Mouse (Mus musculus) adrenal gland, adult 8-10 months (tissue): Measurements from ENCODE around the gene Gstcd. TPM values are rescaled to one million over a fixed set of nuclear protein-coding genes. Genes with fewer than 3 reads are reported as not detected.

ENCODE experiments used
- DNase-seq: peaks from one replicate; pipeline ENCODE4 v3.0.0; 2022
- total RNA-seq, 4 experiments: library from RNA; stranded (reverse); gene quantifications; 2 replicates each; pipeline ENCODE4 v1.2.4; 2022

The Gstcd gene
- total RNA-seq, 4 experiments from 2014 or later, result 12.6 to 14.0 (median 13.4) TPM

DNA sequence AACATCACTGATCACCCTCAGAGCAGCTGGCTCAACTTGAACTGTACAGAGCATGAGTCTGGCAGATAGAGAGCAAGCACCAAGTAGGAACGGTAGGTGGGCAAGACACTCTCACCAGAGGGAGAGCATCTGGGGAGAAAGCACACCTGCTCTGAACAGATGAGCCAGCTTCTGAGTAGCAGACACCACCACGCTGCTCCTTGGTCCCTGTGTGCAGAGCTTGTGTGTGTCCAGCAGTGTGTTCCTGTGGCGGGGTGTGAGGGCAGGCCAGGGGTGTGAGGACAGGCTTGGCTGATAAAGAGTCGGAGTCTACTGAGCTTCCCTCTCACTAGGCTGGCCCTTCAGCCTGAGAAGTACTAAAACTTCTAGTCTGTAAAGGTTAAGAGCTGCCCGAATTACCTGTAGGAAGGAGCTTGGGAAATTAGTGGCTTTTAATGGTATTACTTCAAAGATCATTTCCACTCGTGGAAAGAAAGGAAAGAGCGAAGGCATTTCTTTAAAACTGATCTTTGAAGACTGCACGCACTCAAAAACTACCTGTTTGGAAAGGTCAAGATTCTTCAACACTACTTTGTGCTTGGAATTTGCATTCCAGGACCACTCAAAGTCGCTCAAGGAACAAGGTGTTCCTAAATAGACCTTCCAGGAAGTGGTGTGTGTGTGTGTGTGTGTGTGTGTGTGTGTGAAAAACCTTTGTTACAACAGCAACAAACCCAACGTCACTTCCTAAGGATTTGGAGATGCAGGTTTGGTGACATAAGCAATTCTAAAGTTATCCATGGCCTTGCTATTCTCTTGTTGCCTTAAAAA, 151.4 kb downstream of the Gstcd start:
- no peak for DNase-seq

DNA sequence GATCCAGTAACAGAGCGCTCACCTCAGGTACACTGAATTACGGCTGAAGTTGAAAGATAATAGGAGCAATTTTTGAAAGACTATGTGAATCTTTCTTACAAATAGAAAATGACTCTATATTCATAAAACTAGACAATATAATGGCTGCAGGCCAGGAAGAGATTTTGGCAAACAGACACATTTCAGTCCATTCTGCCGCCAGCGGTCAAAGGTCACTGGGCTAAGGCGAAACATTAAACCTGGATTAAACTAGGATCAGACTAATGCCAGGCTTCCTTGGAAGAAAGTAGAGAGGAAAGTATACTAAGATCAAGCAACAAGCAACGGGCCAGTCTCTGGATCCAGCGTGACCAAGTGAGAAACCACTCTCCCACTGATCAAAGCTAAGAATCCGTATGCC, 152.8 kb downstream of the Gstcd start:
- DNase-seq, result no peak

DNA sequence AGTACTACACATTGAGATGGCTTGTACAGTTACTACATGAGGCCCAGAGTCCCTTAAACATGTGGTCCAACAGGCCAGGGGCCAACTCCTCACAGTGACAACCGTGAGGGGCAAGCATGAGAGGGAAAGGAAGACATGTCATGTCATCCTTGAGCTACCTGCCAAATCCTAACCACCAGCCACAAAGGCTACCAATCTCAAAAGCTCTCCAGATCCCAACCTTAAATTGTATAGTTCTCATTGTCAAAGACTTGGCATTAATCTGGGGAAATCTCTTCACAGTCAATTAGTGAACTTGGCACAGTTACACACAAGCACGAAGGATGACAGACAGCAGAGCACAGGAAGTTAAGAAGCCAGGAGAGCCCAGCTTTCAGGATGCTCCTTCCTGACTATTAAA, 157.2 kb downstream of the Gstcd start:
- no peak for DNase-seq

Other genes starting within 250 kb of the Gstcd start
- gene Npnt, start 141.7 kb downstream of the Gstcd start, total RNA-seq, result 10 to 100 TPM in 3 of 4 experiments, 1 to 10 TPM in 1; 9.5 to 15.7 (median 11.9) TPM
- gene Ints12, start 193 bp downstream of the Gstcd start, total RNA-seq, result 10 to 100 TPM; 10.7 to 17.2 (median 16.7) TPM
- gene Arhgef38, start 142.9 kb upstream of the Gstcd start, total RNA-seq, result not detected
- gene Ppa2, start 218.1 kb upstream of the Gstcd start, total RNA-seq, result 10 to 100 TPM; 48.2 to 61.3 (median 57.4) TPM